Mouse (Mus musculus): ENCODE data around the gene Ckmt2.

The Ckmt2 gene

DNA sequence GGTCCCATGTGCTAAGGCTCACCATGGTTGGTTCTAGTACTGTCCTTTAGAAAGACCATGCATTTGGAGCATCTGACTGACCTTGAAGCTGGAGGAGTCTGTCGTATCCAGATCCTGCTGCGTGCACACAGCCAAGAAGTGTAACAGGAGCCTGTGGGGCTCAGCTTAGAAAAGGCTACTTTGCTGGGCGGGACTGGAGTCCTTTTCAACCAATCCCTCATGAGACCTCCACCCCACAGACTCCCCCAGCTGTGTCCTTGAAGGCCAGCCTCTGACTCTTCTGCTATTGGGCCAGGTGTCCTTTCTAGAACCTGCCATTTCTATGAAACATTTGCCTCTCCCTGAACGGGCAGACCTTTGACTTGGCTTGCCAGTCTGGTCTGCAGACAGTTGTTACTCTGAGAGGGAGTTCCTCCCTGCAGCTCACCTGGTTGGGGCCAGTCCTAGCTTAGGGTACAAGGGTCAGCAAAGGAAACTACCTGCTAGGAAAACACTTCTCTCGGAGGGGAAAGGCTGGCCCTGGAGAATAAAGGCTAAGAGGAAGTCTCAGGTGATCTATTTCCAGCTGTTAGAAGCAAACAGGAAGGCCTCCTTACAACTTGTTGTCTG is at the start of gene Ckmt2:
Ckmt2 (minus strand) TSS at position 145 of the 609 bp plus-strand sequence.
- DNase-seq (ENCODE audit: low spot score in 2 of 2): no peak

DNA sequence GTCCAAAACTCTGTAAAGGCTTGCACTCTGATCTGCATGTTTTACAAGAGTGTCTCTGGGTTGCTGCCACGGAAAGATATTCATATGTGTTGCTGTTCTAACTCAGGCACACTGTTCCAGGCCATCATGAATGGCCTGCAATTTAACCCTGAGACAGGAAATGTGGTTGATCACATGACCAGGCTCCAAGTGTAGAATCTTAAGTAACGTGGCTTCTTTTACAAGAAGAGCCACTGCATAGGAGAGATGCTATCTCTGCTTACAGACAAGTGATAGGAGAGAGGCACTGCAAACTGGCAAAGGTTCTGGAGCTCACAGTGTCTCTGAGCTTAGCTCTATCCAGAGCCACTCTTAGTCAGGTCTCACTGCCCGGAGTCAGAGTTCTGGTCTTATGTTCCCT is 44.3 kb upstream of the Ckmt2 start:
- no peak for DNase-seq (ENCODE audit: low spot score in 2 of 2)

DNA sequence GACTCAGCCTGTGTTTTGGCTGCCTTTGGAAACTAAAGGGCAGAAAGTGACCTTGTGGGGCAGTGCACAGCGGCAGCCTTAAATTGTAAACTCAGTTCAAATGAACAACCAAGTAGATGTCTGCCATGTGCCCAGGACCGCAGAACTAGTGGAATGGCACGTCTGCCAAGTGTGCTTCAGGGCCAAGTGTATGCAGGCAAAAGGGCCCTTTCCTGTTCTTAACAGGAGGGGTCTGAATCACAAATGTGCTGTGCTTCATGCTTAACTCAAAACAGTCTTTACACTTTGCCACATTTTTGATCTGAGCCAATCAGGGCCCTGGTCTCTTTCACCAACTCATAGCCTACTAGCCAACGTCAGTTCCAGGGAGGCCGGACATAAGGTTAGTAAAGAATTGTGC is 42.1 kb upstream of the Ckmt2 start:
- DNase-seq (ENCODE audit: low spot score in 2 of 2): no peak

- no peak for DNase-seq (ENCODE audit: low spot score in 2 of 2)
Observed at GRCm38 (mm10) chr13:91917835-91918234, 41.1 kb upstream of the Ckmt2 start.

GRCm38 (mm10) chr13:91916308-91916707 is 39.6 kb upstream of the Ckmt2 start:
- no peak for DNase-seq (ENCODE audit: low spot score in 2 of 2)

DNA sequence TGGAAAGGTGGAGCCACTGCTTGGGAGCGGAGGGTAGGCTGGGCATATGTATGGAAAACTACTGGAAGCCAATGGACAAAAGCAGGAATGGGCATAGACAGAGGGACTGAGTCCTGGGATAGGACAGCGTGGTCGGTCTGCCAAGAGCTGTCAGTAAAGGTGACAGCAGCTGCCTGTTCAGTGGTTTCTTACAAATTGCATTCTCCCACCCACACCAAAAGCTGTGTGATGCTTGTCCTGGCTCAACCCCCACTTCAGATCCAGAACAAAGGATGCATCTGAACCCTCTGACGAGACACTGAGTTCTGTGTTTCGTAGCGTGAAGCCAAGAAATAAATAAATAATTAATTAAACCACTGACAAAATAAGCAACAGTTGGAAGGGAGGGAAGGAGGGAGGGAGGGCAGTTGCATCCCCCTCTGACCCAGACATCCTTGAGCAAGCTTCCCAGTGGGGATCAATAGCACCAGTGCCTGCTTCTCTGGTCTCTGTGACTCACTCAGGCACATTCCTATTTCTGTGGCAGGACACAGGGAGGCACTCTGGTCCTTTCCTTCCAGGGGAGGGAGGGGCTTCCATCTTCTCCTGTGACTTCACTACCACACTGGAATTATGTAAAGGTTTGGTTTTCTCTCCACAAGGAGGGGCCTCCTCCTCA is 39.0 kb upstream of the Ckmt2 start:
- DNase-seq (ENCODE audit: low spot score in 2 of 2): no peak

DNA sequence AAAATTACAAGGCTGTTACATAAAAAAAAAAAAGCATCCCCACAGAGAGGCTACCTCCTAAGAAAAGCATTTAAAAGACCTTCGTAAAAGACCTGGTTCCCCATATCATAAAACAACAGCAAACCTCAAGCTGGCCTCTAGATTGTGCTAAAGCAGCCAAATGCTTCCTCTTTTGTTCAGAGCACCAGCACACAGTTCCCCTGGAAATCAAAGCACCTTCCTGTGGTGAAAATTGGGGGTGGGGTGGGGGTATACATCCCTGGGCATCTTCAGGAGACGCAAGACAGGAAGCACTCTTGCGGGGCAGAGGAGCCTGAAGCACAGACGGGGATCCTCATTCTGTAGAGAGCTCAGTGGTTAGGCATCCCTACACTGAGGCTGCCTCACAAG is 38.5 kb upstream of the Ckmt2 start:
- no peak for DNase-seq (ENCODE audit: low spot score in 2 of 2)

- DNase-seq (ENCODE audit: low spot score in 2 of 2): no peak
Observed at GRCm38 (mm10) chr13:91911652-91912051, 35.0 kb upstream of the Ckmt2 start.

DNA sequence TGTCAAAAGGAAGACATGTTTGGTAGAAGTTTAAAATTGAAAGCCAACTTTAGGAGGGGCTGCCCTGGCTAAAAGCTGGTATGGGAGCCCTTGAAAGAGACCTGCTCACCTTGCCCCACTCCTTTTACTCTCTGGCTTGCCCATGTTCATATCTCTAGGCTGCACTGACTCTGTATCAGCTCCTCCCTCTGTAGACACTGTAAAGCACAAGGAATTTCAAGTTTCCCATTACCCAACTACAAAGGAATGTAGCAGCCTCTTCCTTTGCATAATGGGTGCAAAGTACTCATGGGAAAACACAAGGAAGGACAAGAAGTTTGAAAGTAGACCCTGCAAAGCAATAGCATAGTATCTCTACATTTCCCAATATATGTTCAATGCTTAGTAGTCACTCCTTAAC is 34.5 kb upstream of the Ckmt2 start:
- DNase-seq (ENCODE audit: low spot score in 2 of 2): no peak

- DNase-seq (ENCODE audit: low spot score in 2 of 2): peak; percentile 11 to 59
Observed at GRCm38 (mm10) chr13:91908202-91908980, 31.7 kb upstream of the Ckmt2 start.

- DNase-seq (ENCODE audit: low spot score in 2 of 2): no peak
Observed at GRCm38 (mm10) chr13:91906338-91906737, 29.7 kb upstream of the Ckmt2 start.

GRCm38 (mm10) chr13:91896476-91896875 is 19.8 kb upstream of the Ckmt2 start:
- no peak for DNase-seq (ENCODE audit: low spot score in 2 of 2)

DNA sequence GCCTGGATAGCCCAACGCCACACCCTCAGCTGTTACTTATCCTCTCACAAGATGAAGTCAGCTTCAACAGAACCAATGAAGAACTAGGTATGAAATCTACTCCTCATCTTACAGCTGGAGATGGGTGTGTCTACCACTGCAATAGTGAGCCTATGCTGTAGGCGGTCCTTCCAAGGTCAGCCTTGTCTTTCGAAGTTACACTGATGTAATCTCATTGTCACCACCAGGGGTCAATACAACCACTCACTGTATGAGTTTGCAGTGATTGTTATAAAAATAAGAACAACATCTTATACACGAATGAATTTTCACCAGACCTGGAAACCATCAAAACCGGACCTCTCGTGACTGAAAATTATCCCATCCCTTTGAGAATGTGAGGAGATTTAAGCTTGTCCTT is 16.4 kb upstream of the Ckmt2 start:
- DNase-seq (ENCODE audit: low spot score in 2 of 2): peak in 1 of 2 experiments; percentile 13

DNA sequence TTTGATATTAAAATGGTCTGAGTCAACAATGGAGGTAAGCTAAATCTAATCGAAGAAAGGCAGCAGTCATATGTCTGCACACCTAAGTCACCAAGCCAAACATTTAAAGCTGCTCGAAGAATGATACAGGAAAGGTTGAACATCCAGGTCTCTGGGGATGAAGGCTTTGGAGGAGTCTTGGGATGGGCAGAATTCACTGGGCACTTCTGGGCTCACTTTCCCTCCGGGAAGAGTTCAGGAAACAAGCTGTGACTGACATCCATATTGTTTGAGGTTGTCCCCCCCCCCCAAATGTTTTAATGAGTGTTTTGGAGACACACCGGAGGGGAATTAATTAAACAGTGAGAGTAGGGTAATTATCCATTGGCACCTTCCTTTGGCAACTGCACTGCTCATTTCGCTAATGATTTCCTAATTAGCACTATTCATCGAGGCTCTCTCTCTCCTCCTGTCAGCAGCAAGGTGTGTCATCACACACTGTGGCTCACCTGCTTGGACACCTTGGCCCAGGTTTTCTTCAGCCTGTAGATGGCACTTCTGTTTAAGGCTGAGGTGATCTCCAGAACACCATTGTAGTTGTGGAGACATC is 13.4 kb upstream of the Ckmt2 start:
- no peak for DNase-seq (ENCODE audit: low spot score in 2 of 2)

DNA sequence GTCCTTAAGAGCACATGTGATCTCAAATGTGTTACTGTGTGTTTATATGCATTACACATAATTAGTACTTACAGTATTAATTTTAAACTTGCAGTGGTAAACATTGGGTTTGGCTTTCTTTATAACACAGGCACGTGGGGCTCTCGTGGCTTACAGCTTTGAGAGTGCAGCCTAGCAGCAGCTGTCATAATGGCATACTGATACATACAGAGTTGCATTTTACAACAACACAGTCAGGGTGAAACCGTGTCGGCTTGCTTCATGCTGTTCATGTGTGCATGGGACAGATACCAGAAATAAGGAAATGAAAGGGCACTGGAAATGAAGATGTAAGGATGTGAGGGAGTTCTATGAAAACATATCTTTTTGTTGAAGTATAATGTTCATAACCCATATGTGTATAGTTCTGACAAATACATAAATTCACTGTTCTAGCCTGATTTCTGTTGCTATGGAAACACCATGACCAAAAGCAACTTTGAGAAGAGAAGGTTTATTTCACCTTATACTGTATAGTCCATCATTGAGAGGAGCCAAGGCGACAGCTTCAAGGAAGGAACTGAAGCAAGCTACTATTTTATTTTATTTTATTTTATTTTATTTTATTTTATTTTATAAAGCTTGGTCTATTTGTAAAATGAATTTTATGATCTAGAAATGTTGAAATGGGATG is 8.2 kb upstream of the Ckmt2 start:
- DNase-seq (ENCODE audit: low spot score in 2 of 2): no peak

DNA sequence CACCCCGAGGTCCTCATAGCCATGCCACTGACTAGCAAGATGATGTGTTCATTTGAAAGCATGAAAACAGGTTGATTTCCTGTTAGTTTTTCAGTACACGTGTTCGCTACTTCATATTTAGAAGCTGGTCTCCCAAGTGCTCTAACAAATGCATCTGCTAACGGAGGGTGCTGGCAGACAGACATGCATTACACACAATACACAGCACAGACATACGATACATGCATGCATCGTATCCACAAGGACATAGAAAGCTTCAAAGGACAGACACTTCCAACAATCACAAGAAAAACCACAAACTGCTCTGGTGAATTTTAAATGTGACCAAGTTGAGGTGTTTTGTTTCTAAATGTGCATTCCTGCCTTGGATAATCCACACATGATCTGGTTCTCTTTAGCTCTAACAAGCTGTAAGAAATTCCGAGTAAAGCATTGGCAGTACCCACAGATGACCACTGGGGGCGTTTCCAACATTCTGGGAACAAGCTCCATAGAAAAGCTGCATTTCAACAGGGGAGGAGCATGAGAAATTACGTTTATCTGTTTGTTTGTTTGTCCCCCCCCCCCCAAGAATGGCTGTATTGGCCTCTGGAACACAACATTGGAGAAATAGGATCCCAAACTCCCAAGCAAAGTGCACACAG is 5.3 kb upstream of the Ckmt2 start:
- DNase-seq (ENCODE audit: low spot score in 2 of 2): peak in 1 of 2 experiments; percentile 26

DNA sequence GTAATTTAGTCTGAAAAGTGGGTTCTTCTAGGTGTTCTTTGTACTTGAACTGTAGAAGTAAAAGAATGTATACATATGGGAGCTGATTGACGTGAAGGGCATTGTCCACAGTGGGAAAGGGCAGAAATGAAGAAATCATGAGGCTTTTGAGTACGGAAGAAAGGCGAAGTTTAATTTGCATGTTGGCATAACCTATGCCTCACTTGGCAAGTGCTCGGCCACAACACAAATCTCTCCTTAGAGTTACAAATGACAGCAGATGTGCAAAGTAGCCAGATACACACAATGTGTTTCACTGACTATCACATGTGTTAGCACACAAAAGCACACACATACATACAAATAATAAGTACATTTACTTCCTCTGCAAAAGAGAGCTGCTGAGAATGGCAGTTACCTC is 3.6 kb upstream of the Ckmt2 start:
- DNase-seq (ENCODE audit: low spot score in 2 of 2): no peak

DNA sequence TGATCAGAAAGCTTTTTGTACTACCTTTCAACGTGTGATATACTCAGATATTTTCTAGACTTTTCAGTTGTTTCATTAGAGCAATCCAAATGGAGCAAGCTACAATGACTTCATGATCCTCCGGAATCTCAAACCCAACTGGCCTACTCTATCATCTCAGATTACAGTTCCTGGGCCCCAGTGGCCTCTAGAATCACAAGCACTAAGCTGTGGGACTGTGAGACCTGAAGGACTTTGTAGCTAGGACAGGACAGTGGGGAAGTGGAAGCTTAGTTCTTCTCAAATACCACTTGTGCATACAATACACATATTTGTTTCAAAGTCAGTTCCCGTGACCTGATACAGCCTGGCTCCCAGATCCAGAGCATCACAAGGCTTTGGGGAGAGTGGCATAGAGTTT is 1.3 kb upstream of the Ckmt2 start:
- DNase-seq (ENCODE audit: low spot score in 2 of 2): no peak

GRCm38 (mm10) chr13:91877350-91877749 is 665 bp upstream of the Ckmt2 start:
- DNase-seq (ENCODE audit: low spot score in 2 of 2): no peak

GRCm38 (mm10) chr13:91875581-91875980 is 1.1 kb downstream of the Ckmt2 start:
- no peak for DNase-seq (ENCODE audit: low spot score in 2 of 2)

GRCm38 (mm10) chr13:91874565-91874964 is 2.1 kb downstream of the Ckmt2 start:
- no peak for DNase-seq (ENCODE audit: low spot score in 2 of 2)
